Mouse (Mus musculus): ENCODE data around the gene Atp1a3. TPM values are rescaled to one million over a fixed set of nuclear protein-coding genes. Genes with fewer than 3 reads are reported as not detected.

Atp1a3 gene
- polyA plus RNA-seq, 1 experiment, result 6.6 TPM

- H3K4me3 ChIP-seq, result no peak overlapping the region
- H3K36me3 ChIP-seq (ENCODE audit: control insufficient read depth, insufficient read depth), result no peaks in the 10 kb centered on the region
- H3K4me2 ChIP-seq (ENCODE audit: low read depth), result no peak overlapping the region
- peaks cover 25% of the 10 kb centered on the region for H3K27me3 ChIP-seq (ENCODE audit: control insufficient read depth, insufficient read depth, insufficient read length)
- H3K79me2 ChIP-seq (ENCODE audit: control insufficient read depth, insufficient read depth), result no peaks in the 10 kb centered on the region
- H3ac ChIP-seq (ENCODE audit: control insufficient read depth, insufficient read length), result no peak overlapping the region
- TF ChIP-seq MAX (IDR thresholded peaks at IDR 0.05; ENCODE audit: low read depth) (no peak), CEBPB (IDR thresholded peaks at IDR 0.05; ENCODE audit: insufficient read depth, poor library complexity, severe bottlenecking) (no peak), TCF3 (IDR thresholded peaks at IDR 0.05; ENCODE audit: insufficient read length, low read depth) (no peak), POLR2AphosphoS2 (IDR thresholded peaks at IDR 0.05; ENCODE audit: insufficient read length, low read depth) (no peak), MYOG (IDR thresholded peaks at IDR 0.05; ENCODE audit: control insufficient read depth in 1 of 3, insufficient read depth in 1 of 3, insufficient read length in 2 of 3, low read depth in 2 of 3) (no peak), REST (IDR thresholded peaks at IDR 0.05; ENCODE audit: insufficient read depth, insufficient read length) (no peak), MYOD1 (IDR thresholded peaks at IDR 0.05; ENCODE audit: control insufficient read depth in 1 of 3, insufficient read length in 2 of 3, low read depth in 2 of 3) (no peak), POLR2A (IDR thresholded peaks at IDR 0.05; ENCODE audit: insufficient read length, low read depth) (no peak), TCF12 (IDR thresholded peaks at IDR 0.05; ENCODE audit: insufficient read depth, poor library complexity, severe bottlenecking) (no peak), E2F4 (IDR thresholded peaks at IDR 0.05; ENCODE audit: insufficient read depth) (no peak), SRF (IDR thresholded peaks at IDR 0.05; ENCODE audit: control insufficient read depth, insufficient read length, low read depth) (no peak), USF1 (IDR thresholded peaks at IDR 0.05; ENCODE audit: low read depth) (no peak)
These were observed 27.0 kb downstream of the Atp1a3 start for GRCm38 (mm10) chr7:24978781-24979180.

GRCm38 (mm10) chr7:24974893-24975595 is 30.7 kb downstream of the Atp1a3 start:
- H3ac ChIP-seq (ENCODE audit: control insufficient read depth, insufficient read length), result no peak overlapping the region
- H3K79me2 ChIP-seq (ENCODE audit: control insufficient read depth, insufficient read depth), result no peaks in the 10 kb centered on the region
- no peak overlapping the region for H3K4me3 ChIP-seq
- H3K4me2 ChIP-seq (ENCODE audit: low read depth), result no peak overlapping the region
- no peaks in the 10 kb centered on the region for H3K36me3 ChIP-seq (ENCODE audit: control insufficient read depth, insufficient read depth)
- peaks cover 16% of the 10 kb centered on the region for H3K27me3 ChIP-seq (ENCODE audit: control insufficient read depth, insufficient read depth, insufficient read length)
- TF ChIP-seq POLR2AphosphoS2 (IDR thresholded peaks at IDR 0.05; ENCODE audit: insufficient read length, low read depth), result no peak

DNA sequence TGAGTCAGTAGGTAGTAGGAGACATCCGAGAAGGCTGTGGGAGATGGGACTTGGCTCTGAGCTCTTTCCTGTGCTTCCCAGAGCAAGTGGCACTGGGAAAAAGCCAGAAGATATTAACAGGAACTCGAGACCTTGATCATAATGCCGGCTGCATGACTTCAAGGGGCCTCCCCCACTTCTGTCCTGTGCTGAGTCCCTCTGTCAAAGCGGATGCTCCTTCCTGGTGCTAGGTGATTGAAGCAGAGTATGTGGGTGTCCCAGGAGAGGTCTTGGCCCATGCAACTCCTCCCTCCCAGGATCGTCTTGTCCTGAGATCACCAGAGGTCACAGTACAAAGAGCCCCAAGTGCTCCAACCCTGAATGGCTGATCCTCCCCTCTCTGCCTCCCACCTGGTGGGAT is 31.9 kb downstream of the Atp1a3 start:
- Histone ChIP-seq H3K36me3 (ENCODE audit: control insufficient read depth, insufficient read depth) (no peaks in the 10 kb centered on the region), H3K27me3 (ENCODE audit: control insufficient read depth, insufficient read depth, insufficient read length) (peaks cover 11% of the 10 kb centered on the region)
- TF ChIP-seq CEBPB (IDR thresholded peaks at IDR 0.05; ENCODE audit: insufficient read depth, poor library complexity, severe bottlenecking), result no peak
- TF ChIP-seq E2F4 (IDR thresholded peaks at IDR 0.05; ENCODE audit: insufficient read depth), result no peak

GRCm38 (mm10) chr7:24973208-24973607 is 32.5 kb downstream of the Atp1a3 start:
- peaks cover 6% of the 10 kb centered on the region for H3K27me3 ChIP-seq (ENCODE audit: control insufficient read depth, insufficient read depth, insufficient read length)
- H3K4me2 ChIP-seq (ENCODE audit: low read depth), result no peak overlapping the region
- no peaks in the 10 kb centered on the region for H3K79me2 ChIP-seq (ENCODE audit: control insufficient read depth, insufficient read depth)
- H3K4me3 ChIP-seq, result no peak overlapping the region
- TF ChIP-seq USF1 (IDR thresholded peaks at IDR 0.05; ENCODE audit: low read depth) (no peak), POLR2A (IDR thresholded peaks at IDR 0.05; ENCODE audit: insufficient read length, low read depth) (no peak), CEBPB (IDR thresholded peaks at IDR 0.05; ENCODE audit: insufficient read depth, poor library complexity, severe bottlenecking) (no peak), POLR2AphosphoS2 (IDR thresholded peaks at IDR 0.05; ENCODE audit: insufficient read length, low read depth) (no peak), MYOG (IDR thresholded peaks at IDR 0.05; ENCODE audit: control insufficient read depth in 1 of 3, insufficient read depth in 1 of 3, insufficient read length in 2 of 3, low read depth in 2 of 3) (no peak), MAX (IDR thresholded peaks at IDR 0.05; ENCODE audit: low read depth) (no peak), REST (IDR thresholded peaks at IDR 0.05; ENCODE audit: insufficient read depth, insufficient read length) (no peak), MYOD1 (IDR thresholded peaks at IDR 0.05; ENCODE audit: control insufficient read depth in 1 of 3, insufficient read length in 2 of 3, low read depth in 2 of 3) (no peak)
- no peak overlapping the region for H3ac ChIP-seq (ENCODE audit: control insufficient read depth, insufficient read length)
- H3K36me3 ChIP-seq (ENCODE audit: control insufficient read depth, insufficient read depth), result no peaks in the 10 kb centered on the region

More for the DNA sequence above, 31.9 kb downstream of the Atp1a3 start:
- H3K4me3 ChIP-seq, result no peak overlapping the region
- no peak overlapping the region for H3ac ChIP-seq (ENCODE audit: control insufficient read depth, insufficient read length)
- H3K4me2 ChIP-seq (ENCODE audit: low read depth), result no peak overlapping the region
- no peaks in the 10 kb centered on the region for H3K79me2 ChIP-seq (ENCODE audit: control insufficient read depth, insufficient read depth)

DNA sequence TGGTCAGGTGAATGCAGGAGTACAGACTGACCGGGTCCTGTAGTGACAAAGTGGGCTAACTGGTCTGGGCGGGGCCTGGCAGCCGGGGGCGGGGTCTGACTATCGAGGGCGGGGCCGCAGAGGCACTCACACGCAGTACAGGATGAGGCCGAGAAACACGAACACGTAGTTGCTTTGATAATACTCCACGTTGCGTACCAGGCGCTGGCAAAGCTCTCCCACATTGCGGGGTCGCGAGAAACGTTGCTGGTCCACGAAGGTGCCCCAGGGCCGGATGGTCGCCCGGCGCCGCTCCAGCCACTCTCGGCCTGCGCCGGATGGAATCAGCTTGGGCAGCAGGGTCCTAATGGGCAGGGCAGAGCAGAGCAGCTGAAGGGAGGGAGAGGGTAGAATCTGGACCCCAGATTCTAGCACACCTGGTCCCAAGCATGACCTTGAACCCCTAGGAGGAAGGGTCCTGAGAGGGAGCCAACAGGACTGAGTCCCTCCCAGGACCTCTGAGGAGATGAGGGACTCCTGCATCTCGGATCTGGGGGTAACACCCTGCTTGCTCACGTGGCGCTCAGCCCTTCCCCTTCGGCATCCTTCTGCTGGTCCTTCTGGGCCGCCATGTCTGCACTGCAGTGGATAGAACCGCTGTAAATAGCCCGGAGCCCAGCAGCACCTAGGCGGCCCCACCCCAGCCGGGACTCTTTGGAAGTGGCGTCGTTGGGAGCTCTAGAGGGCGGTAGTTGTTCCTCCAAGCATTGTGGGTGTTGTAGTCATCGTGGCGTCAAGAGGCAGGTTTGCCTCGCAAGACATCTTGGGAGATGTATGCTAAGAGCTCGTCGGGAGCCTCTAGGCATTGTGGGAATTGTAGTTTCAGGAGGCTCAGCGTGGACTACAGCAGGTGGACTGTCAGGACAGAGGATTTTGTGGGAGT is 33.5 kb downstream of the Atp1a3 start, which contains the start of gene Rabac1:
Gene Rabac1, minus strand, starts transcription at position 783 of the 922 bp plus-strand sequence.
- Histone ChIP-seq H3K27me3 (ENCODE audit: control insufficient read depth, insufficient read depth, insufficient read length) (no peaks in the 10 kb centered on the region), H3ac (ENCODE audit: control insufficient read depth, insufficient read length) (peak within 1 kb of the TSS; percentile 2), H3K79me2 (ENCODE audit: control insufficient read depth, insufficient read depth) (no peaks in the 10 kb centered on the region), H3K4me3 (peak within 1 kb of the TSS; percentile 64), H3K36me3 (ENCODE audit: control insufficient read depth, insufficient read depth) (no peaks in the 10 kb centered on the region), H3K4me2 (ENCODE audit: low read depth) (peak within 1 kb of the TSS; percentile 92)
- TF ChIP-seq TCF3 (IDR thresholded peaks at IDR 0.05; ENCODE audit: insufficient read length, low read depth), result no peak
- TF ChIP-seq MYOD1 (IDR thresholded peaks at IDR 0.05; ENCODE audit: control insufficient read depth in 1 of 3, insufficient read length in 2 of 3, low read depth in 2 of 3), result no peak
- peak; percentile 75 for TF ChIP-seq POLR2AphosphoS2 (IDR thresholded peaks at IDR 0.05; ENCODE audit: insufficient read length, low read depth)
- peak; percentile 1 for TF ChIP-seq USF1 (IDR thresholded peaks at IDR 0.05; ENCODE audit: low read depth)
- TF ChIP-seq POLR2A (IDR thresholded peaks at IDR 0.05; ENCODE audit: insufficient read length, low read depth), result peak; percentile 79
- no peak for TF ChIP-seq REST (IDR thresholded peaks at IDR 0.05; ENCODE audit: insufficient read depth, insufficient read length)

All from myocyte (in vitro differentiated cells).